Mouse (Mus musculus) kidney, adult 10 weeks (tissue): ENCODE data around the gene Pex19. TPM values are rescaled to one million over a fixed set of nuclear protein-coding genes. Genes with fewer than 3 reads are reported as not detected.

Experiments
- polyA plus RNA-seq: library from polyadenylated mRNA; stranded (reverse); fragments of 350-450 nt; fragmentation: Illumina TruSeq; extraction: RNeasy Lipid Tissue Mini Kit (QIAGEN cat#74804); gene quantifications from one replicate; pipeline ENCODE4 v1.2.3, GENCODE M21; 2014; ENCODE audit warnings: low read depth, low replicate concordance

Pex19 gene
- polyA plus RNA-seq: 62.7 TPM

GRCm38 (mm10) chr1:172126376-172127347 lies at the start of gene Pex19:
TSS of gene Pex19 (plus strand) at chr1:172126755.

GRCm38 (mm10) chr1:172082101-172082898 lies 44.3 kb upstream of the Pex19 start, which contains the start of the genes Copa and Ncstn:
TSS of gene Copa (plus strand) at chr1:172082529.
TSS of gene Ncstn (minus strand) at chr1:172082795.

GRCm38 (mm10) chr1:172147835-172148278 lies 21.3 kb downstream of the Pex19 start, which contains the start of gene Dcaf8:
TSS of gene Dcaf8 (plus strand) at chr1:172148084.

Other genes starting within 250 kb of the Pex19 start
- gene Gm10521, start 231.1 kb upstream of the Pex19 start, polyA plus RNA-seq: not detected
- gene Slamf6, start 209.2 kb upstream of the Pex19 start, polyA plus RNA-seq: not detected
- 0.93 TPM for gene Vangl2, start 98.3 kb upstream of the Pex19 start, polyA plus RNA-seq
- not detected for gene Nhlh1, start 69.2 kb upstream of the Pex19 start, polyA plus RNA-seq
- gene Copa, start 44.2 kb upstream of the Pex19 start, polyA plus RNA-seq: 171 TPM
- 14.1 TPM for gene Ncstn, start 44.0 kb upstream of the Pex19 start, polyA plus RNA-seq
- 107 TPM for gene Dcaf8, start 21.3 kb downstream of the Pex19 start, polyA plus RNA-seq
- 47.7 TPM for gene Pea15a, start 80.0 kb downstream of the Pex19 start, polyA plus RNA-seq
- gene Casq1, start 93.1 kb downstream of the Pex19 start, polyA plus RNA-seq: not detected
- not detected for gene Atp1a4, start 131.7 kb downstream of the Pex19 start, polyA plus RNA-seq
- gene Igsf8, start 134.9 kb downstream of the Pex19 start, polyA plus RNA-seq: not detected
- 1.3 TPM for gene Atp1a2, start 171.3 kb downstream of the Pex19 start, polyA plus RNA-seq
- gene Kcnj9, start 202.6 kb downstream of the Pex19 start, polyA plus RNA-seq: not detected
- 64.0 TPM for gene Kcnj10, start 214.5 kb downstream of the Pex19 start, polyA plus RNA-seq
- gene Pigm, start 249.8 kb downstream of the Pex19 start, polyA plus RNA-seq: 13.3 TPM